Mouse (Mus musculus) brain, embryonic 14.5 days (tissue): Measurements from ENCODE around the gene Exosc9.

Source experiments
- CTCF ChIP-seq: fragments of 200-500 bp; IDR thresholded peaks from 2 replicates; pipeline ENCODE4 v1.5.1; 2012; ENCODE audit warnings: inconsistent platforms, mild to moderate bottlenecking, moderate library complexity, borderline replicate concordance; ENCODE audit not compliant: insufficient read depth, insufficient read length; ENCODE audit errors: extremely low read depth
- POLR2A ChIP-seq: fragments of 200-500 bp; IDR thresholded peaks from 2 replicates; pipeline ENCODE4 v1.6.1; 2012; ENCODE audit warnings: mild to moderate bottlenecking, inconsistent platforms, borderline replicate concordance; ENCODE audit not compliant: poor library complexity, insufficient read depth, insufficient read length, severe bottlenecking; ENCODE audit errors: extremely low read depth

GRCm38 (mm10) chr3:36551343-36551742 is 1.1 kb upstream of the Exosc9 start:
- TF ChIP-seq CTCF (no peak), POLR2A (no peak)
